Mouse (Mus musculus) macrophage (primary cell): ENCODE measurements at regions not wholly inside any gene's neighbourhood (a gene's known extent, or its start where the extent isn't known, plus 50 kb on each side); places are given as distances from the start of the nearest gene placed in this dataset.

Experiments
- H3K27ac ChIP-seq: fragments of 350-480 bp; formaldehyde crosslinking; 2 replicates; pipeline ENCODE4 v1.9.0; 2021
- H3K36me3 ChIP-seq: fragments of 350-480 bp; formaldehyde crosslinking; 2 replicates; pipeline ENCODE4 v1.9.0; 2021; ENCODE audit errors: inconsistent target
- H3K4me3 ChIP-seq: fragments of 350-480 bp; formaldehyde crosslinking; 2 replicates; pipeline ENCODE4 v1.9.0; 2021; ENCODE audit errors: inconsistent target
- H3K79me2 ChIP-seq: fragments of 350-480 bp; formaldehyde crosslinking; 2 replicates; pipeline ENCODE4 v1.9.0; 2021; ENCODE audit errors: inconsistent target
- WGBS: methylation state at CpG from one replicate; pipeline ENCODE4 v1.1.7; 2026; ENCODE audit warnings: inconsistent platforms; ENCODE audit not compliant: missing documents; 5-methylcytosine and 5-hydroxymethylcytosine counted together

DNA sequence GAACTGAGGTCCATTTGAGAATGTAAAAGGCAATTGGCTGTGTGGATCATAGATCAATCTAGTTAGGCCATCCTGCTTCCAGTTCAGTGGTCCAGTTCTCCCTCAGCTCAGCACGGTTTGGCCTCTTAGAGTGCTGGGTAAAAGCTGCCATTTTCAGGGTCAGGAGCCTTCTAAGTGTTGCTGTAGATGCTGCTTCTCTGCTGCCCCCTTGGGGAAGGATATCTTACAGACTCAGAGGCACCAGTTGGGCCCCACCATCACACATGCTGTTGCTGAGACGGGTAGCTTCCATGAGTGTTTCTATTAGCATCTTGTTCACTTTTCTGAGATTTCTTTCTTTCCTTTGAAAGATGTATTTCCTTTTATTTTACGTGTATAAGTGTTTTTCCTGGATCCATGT lies 132.1 kb upstream of the Podxl start:
- Histone ChIP-seq H3K4me3 (no peak overlapping the region), H3K27ac (no peak overlapping the region)
- 74% methylated on average over 3 of the region's 3 CpGs for WGBS

DNA sequence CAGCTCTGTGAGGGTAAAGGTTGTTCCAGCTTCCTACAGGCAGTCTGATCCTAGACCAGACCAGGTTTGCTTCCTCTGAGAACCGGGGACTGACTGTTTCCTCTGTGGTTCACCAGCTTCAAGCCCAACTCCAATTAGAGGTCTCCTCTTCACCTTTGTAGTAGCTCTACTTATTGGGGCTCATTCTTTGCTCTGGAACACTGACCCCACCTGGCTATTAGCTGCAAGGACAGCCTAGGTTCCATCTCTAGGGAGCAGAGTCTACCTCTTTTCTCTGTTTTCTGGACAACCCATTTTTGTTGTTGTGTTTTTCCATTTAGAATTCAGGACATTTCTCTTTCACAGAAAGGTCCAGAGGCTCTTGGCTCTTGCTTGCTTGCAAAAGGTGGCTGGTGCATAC lies 129.3 kb upstream of the Podxl start:
- H3K36me3 ChIP-seq = no peaks in the 10 kb centered on the region
- WGBS = 0% methylated on average over 1 of the region's 1 CpGs

More for the DNA sequence above, 132.1 kb upstream of the Podxl start:
- Histone ChIP-seq H3K36me3 (no peaks in the 10 kb centered on the region), H3K79me2 (no peaks in the 10 kb centered on the region)

DNA sequence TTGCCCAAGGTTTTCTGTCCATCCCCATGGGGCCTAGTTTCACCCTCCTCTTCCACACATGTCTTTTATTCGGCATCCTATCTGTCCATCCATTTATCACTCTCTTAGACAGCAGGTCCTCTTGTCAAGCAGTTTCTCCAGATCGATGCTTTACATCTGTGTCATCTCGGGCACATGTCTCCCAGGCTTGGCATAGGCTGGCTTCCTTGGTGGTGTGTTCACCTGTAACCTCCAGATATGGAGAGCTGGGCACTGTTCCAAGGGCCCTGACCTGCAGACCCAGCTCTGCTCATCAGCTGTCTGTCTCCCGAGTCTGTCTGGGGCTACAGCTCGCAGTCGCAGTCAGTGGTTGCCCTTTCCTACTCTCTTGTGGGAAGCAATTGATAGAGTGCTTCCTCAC lies 128.2 kb upstream of the Podxl start:
- Histone ChIP-seq H3K4me3 (no peak overlapping the region), H3K79me2 (no peaks in the 10 kb centered on the region), H3K27ac (no peak overlapping the region), H3K36me3 (no peaks in the 10 kb centered on the region)
- WGBS = 81% methylated on average over 6 of the region's 6 CpGs

More for the DNA sequence above, 129.3 kb upstream of the Podxl start:
- Histone ChIP-seq H3K4me3 (no peak overlapping the region), H3K27ac (no peak overlapping the region), H3K79me2 (no peaks in the 10 kb centered on the region)

DNA sequence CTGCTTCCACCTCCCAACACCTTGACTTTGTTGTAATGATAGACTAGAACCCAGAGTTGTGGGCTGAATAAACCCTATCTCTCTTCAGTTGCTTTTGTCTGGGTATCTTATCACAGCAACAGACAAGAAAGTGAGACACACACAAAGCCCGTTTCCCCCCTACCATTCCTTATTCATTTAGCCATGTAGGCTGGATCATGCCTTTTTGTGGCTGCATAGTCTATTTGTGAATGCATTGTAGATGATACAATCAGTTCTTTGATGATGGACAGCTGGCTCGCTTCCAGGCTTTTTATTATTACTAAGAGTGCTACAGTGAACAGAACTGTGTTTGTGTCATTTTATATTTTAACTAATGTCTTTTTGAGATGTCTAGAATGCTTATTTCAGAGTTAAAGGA lies 116.3 kb upstream of the Podxl start:
- Histone ChIP-seq H3K79me2 (no peaks in the 10 kb centered on the region), H3K4me3 (no peak overlapping the region), H3K36me3 (no peaks in the 10 kb centered on the region), H3K27ac (no peak overlapping the region)
- 100% methylated on average over 2 of the region's 2 CpGs for WGBS

DNA sequence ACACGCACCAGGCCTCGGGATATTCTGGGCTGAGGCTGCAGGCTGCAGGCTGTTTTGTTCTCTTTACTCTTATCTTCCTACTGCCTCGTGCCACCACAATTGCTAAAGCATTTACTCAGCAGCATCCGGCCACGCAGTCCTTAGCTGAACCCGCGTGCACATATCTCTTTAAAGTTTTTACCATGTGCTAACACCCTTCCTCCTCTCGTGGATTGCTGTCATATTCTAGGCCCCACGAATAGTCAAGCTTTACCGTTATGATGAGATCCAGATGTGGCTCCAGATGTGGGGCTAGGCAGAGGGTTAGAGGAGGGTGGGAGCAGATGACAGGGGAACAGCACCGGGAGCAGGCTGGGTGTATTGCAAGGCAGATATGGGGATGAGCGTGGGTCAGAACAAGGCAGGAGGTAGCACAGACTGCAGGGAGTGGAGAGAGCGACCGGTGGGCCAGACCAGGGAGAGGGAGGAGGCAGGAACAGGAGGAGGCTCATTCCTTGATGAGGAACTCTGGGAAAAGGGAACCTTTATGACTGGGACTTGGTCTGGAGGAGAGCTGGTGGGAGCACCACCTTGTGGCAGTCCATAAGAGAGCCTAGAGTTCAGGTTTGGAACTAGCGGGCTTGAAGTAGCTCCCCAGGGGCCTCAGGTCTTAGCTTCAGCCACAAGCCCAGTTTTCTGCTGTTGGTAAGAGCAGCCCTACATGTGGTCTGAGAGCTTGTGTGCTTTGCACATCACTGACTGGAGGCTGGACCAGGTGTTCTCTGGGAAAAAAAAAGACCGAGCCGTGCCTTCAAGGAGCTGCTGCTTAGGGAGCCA lies 102.1 kb upstream of the Podxl start:
- H3K79me2 ChIP-seq = no peaks in the 10 kb centered on the region
- no peak overlapping the region for H3K4me3 ChIP-seq
- 73% methylated on average over 16 of the region's 17 CpGs for WGBS
- no peak overlapping the region for H3K27ac ChIP-seq
- no peaks in the 10 kb centered on the region for H3K36me3 ChIP-seq

DNA sequence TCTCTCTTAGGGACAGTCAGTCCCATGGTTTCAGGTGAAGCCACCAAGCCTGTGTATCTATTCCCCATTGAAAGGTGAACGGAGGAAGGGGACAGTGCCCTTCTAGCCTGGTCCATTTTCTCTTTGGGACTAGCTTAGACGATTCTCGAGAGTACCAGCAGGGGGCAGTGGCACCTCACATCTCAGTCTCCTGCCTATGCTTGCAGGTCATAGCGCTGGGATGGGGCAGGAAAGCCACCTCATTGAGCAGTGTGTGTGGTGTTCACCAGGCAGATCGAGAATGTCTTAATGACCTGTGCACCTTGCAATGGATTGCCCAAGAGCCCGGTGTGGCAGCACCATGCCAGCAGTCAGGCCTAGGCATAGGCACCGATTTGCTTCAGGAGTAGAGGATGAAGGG lies 100.7 kb upstream of the Podxl start:
- WGBS = 20% methylated on average over 7 of the region's 7 CpGs
- no peak overlapping the region for H3K27ac ChIP-seq
- H3K79me2 ChIP-seq = no peaks in the 10 kb centered on the region
- H3K36me3 ChIP-seq = no peaks in the 10 kb centered on the region
- no peak overlapping the region for H3K4me3 ChIP-seq

DNA sequence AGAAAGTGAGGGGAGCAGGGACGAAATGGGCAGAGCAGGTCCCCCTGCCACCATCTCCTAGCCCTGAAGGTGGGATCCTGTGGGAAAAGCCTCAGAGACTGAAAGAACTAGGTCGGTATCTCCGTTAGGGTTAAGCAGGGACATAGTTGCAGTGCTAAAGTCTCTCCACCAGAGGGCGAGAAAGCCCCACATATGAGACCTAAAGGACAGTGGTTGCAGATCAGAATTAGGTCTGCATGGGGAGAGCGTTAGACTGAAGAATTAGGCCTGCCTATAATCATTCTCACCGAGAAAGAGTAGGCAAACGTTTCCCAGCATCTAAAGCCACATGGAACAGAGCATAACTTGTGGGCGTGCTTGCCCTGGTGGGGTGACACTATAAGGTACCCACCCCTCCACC lies 97.0 kb upstream of the Podxl start:
- H3K36me3 ChIP-seq = no peaks in the 10 kb centered on the region
- no peak overlapping the region for H3K27ac ChIP-seq
- no peak overlapping the region for H3K4me3 ChIP-seq
- WGBS = 20% methylated on average over 8 of the region's 8 CpGs
- no peaks in the 10 kb centered on the region for H3K79me2 ChIP-seq

DNA sequence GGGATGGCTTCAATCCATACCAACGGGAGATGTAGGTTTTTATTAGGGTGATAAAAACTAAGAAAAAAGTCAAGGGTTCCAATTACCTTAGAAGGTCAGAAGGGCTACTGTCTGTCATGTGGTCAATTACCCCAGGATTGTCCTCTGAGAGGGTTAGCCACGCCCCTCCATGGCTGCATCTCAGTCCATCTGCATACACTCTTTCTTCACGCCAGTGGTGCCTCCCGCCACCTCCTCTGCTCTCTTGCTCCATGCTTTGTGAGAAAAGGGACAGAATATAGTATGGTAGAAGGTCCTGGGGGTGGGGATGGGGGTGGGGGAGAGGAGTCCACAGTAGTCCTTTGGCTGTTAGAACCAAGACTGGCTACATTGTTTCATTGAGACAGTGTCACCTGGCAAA lies 96.1 kb upstream of the Podxl start:
- Histone ChIP-seq H3K36me3 (no peaks in the 10 kb centered on the region), H3K79me2 (no peaks in the 10 kb centered on the region), H3K4me3 (no peak overlapping the region), H3K27ac (no peak overlapping the region)
- WGBS = 70% methylated on average over 4 of the region's 4 CpGs

DNA sequence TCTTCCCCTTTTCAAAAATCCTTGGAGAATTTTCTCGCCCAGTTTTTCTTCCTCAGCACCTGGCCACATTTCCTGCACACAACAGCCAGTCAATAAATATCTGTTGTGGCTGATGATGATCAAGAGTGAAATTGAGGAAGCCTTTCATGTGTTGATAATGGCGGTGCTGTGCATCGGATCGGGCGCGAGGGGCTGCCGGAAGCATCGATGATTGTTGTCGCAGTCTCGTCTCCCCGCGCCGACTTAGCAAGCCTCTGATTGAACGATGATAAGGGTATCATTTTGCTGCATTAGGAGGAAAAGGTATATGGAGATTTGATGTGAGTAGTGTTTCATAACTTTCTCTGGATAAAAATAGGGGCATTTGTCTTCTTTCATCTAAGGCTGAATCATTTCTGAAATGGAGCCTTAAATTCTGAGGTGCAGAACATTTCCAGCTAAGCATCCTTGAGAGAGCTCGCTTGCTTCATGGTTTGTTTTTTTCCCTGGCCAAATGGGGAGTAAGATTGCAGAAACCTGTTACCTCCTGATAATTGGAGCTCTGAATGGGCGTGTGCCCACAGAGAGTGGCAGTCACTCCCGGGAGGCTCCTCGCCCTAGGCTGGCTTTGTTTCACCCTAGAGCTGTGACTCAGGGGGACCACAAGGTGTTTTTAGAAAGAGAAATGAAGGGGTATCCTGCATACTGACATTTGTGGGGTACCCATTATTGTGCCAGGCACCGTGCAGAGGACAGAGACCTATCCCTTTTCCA lies 94.8 kb upstream of the Podxl start:
- H3K36me3 ChIP-seq = no peaks in the 10 kb centered on the region
- WGBS = 86% methylated on average over 15 of the region's 19 CpGs
- no peak overlapping the region for H3K4me3 ChIP-seq
- H3K27ac ChIP-seq = no peak overlapping the region
- no peaks in the 10 kb centered on the region for H3K79me2 ChIP-seq

DNA sequence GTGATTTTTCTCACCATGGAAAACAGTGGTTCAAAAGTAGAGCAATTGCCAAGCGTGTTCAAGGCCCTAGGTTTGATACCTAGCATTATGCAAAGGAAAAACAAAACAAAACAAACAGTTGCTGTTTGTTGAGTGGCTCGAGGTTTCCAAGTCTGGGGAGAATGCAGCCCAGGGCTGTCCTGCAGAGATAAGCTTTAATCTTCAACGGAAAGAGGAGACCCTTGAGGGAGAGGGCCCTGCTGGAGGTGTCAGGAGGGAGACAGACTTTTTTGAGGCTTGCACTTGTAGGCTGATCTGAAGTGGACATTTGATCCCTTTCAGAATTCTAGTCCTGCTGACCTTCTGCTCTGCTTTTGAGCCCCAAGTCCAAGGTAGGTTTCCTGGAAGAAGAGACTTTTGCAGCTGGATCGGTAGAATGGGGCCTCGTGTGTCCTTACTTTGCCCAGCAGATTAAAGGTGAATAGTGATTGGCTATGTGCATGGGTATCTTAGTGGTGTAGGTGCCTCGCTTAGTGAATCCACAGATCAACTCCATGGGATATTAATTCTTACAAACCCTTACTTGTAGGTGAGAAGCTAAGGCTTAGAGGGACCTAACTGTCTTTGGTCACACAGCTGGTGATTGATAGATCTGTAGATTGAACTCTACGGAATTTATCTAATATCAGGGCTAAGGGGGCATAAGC lies 87.2 kb upstream of the Podxl start:
- 80% methylated on average over 7 of the region's 7 CpGs for WGBS
- Histone ChIP-seq H3K27ac (no peak overlapping the region), H3K79me2 (no peaks in the 10 kb centered on the region), H3K36me3 (no peaks in the 10 kb centered on the region), H3K4me3 (no peak overlapping the region)

DNA sequence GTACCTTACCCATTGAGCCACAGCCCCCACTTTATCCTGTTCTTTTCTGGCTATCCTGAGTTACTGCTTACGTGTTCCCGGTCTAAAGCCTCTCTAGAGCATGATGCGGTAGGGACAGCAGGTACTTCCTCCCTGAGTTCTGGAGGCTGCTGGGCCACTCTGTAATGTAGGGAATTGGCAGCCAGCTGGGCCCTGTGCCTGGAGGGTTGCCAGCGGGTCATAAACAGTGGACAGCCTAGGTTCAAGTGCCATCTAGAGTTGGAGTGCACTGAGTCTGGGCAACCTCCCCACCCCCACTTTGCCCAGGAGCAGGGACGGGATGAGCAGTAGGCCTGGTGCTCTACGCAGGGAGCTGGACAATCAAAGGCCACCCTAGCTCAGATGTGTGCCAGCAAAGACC lies 81.5 kb upstream of the Podxl start:
- H3K27ac ChIP-seq = no peak overlapping the region
- WGBS = 93% methylated on average over 6 of the region's 6 CpGs
- no peaks in the 10 kb centered on the region for H3K79me2 ChIP-seq
- no peak overlapping the region for H3K4me3 ChIP-seq
- H3K36me3 ChIP-seq = no peaks in the 10 kb centered on the region

DNA sequence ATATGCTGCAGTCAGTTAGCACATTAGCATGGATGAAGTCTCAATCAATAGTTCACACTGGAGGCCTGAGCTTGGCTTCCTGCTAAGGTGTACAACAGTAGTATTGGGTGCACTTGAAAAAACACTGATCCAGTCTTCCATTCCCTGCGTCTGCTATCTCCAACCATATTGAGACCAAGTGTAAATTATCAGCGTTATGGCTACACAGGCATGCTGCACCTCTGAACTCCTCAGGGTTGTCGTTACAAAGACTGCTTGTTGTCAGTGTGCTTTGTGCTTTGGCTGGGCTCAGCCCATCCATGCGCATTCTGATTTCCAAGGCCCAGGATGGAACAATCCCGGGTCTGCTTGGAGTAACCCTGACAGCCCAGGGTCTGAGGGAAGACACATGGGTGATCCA lies 80.7 kb upstream of the Podxl start:
- H3K79me2 ChIP-seq = no peaks in the 10 kb centered on the region
- H3K36me3 ChIP-seq = no peaks in the 10 kb centered on the region
- H3K4me3 ChIP-seq = no peak overlapping the region
- no peak overlapping the region for H3K27ac ChIP-seq
- 91% methylated on average over 5 of the region's 5 CpGs for WGBS

DNA sequence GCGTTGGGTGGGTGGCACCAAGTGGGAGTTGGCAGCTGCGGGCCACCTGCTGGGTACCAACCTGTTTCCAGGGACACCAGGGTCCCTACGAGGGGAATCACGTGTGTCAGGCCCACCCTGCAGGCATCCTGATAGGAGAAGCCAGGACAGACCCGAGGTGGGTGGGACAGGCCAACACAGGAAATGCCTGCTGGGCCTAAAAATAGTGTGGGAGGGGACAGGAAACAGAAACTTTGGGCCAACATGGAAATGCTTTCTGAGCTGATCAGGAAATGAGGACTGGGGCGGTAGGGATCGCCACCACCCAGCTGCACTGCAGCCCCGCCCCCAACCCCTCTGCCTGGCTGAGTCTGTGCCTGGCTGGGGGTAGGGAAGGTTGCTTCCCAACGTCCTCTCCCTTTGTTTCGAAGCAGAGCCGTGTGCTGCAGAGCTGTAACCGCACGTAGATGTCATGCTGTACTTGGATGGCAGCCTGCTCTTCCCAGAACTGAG lies 78.7 kb upstream of the Podxl start:
- H3K79me2 ChIP-seq = no peaks in the 10 kb centered on the region
- no peaks in the 10 kb centered on the region for H3K36me3 ChIP-seq
- no peak overlapping the region for H3K27ac ChIP-seq
- no peak overlapping the region for H3K4me3 ChIP-seq
- WGBS = 16% methylated on average over 13 of the region's 13 CpGs

DNA sequence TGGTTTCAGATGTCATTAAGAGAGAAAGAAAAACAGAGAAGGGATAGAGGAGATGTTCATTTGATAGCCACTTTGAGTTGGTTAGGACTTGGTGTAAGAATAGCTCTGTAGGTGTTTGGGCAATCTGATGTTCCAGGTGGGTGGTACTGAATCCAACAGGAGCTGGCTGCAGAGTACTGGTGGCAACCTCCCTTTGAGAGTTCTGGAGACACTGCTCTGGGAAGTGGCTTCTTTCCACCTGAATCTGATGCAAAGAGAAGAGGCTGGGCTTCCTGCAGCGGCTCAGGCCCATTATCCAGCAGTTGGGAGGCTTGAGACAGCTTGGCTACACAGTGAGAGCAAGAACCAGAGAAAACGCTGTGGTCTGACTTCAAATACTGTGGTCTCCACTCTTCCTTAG lies 77.0 kb upstream of the Podxl start:
- 87% methylated on average over 2 of the region's 2 CpGs for WGBS
- Histone ChIP-seq H3K36me3 (no peaks in the 10 kb centered on the region), H3K27ac (no peak overlapping the region)

DNA sequence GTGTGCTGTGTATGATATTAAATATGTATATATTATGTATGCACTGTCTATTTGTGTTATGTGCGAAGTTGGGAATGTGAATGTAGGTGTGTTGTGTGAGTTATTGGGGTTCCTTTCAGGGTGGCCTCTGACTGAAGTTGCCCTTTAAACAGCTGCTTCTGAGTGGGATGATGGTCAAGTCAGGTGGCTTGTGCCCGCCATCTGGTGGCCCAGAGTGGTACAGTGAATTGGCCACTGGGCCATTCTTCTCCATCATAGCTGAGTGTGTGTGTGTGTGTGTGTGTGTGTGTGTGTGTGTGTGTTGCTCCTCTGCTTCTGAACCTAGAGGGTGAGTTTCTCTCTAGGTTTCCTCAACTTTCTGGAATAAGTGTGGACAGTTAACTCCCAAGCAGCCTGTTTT lies 75.7 kb upstream of the Podxl start:
- Histone ChIP-seq H3K27ac (no peak overlapping the region), H3K4me3 (no peak overlapping the region), H3K79me2 (no peaks in the 10 kb centered on the region), H3K36me3 (no peaks in the 10 kb centered on the region)
- 23% methylated on average over 2 of the region's 2 CpGs for WGBS

More for the DNA sequence above, 77.0 kb upstream of the Podxl start:
- Histone ChIP-seq H3K79me2 (no peaks in the 10 kb centered on the region), H3K4me3 (no peak overlapping the region)
